Mouse (Mus musculus) fat pad, adult 2 months (tissue): Measurements from ENCODE around the gene Ccdc33.

ENCODE experiments used
- DNase-seq: peaks from one replicate; pipeline ENCODE4 v3.0.0-alpha.2; 2011; ENCODE audit warnings: low read depth, low spot score; ENCODE audit errors: extremely low read depth

Gene Ccdc33

DNA sequence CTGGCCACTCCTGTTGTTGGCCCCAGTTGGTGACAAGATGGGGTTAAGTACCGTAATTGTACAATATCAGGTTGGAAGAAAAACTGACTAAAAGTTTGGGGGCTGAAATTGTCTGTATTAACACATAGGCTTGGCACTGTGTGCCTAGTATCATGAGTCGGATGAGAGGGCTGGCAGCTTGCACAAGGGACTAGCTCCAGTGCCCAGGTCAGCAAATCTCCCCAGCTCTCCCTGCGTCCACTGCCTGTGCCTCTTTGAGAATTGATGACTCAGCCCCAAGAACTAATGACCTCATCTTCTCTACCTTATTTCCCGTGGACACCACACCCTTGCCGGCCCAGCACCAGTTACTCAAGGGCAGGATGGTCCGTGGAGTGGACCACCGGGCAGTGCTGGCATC lies 68.8 kb downstream of the Ccdc33 start:
- DNase-seq = no peak

DNA sequence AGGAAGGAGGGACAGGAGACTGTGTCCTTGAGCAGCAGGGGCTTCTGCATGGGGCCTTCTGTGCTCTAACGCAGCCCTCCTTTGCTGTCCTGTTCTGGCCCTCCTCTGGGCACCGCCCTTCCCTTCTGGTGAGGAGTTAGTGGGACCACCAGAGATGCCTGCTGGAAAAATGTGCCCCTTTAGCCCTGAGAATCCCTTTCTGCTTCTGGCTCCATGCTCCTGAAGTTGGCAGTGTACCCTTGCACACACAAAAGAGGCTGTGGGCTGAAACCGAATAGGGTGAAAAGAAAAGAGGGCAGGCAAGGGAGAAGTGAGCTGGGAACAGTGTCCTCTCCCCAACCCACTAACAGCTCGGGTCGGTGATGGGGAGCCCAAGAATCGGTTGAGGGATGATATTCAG lies 69.4 kb downstream of the Ccdc33 start:
- DNase-seq = no peak

- no peak for DNase-seq
Observed at GRCm38 (mm10) chr9:58048621-58049020, 70.0 kb downstream of the Ccdc33 start.

DNA sequence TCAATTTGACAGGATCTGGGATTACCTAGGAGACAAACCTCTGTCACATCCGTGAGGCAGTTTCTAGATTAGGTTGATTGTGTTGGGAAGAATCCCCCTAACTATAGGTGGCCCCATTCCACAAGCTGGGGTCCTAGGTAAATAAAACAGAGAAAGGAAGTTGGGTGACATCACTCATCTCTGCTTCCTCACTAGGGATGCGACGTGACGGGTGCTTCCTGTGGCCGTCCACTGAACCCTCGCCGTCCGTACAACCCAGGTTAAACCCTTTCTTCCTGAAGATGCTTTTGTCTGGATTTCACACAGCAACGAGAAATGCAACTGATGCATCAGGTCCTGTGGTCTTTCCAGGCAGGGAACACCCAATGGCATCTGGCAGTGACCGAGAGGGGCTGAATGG lies 71.6 kb downstream of the Ccdc33 start:
- no peak for DNase-seq

DNA sequence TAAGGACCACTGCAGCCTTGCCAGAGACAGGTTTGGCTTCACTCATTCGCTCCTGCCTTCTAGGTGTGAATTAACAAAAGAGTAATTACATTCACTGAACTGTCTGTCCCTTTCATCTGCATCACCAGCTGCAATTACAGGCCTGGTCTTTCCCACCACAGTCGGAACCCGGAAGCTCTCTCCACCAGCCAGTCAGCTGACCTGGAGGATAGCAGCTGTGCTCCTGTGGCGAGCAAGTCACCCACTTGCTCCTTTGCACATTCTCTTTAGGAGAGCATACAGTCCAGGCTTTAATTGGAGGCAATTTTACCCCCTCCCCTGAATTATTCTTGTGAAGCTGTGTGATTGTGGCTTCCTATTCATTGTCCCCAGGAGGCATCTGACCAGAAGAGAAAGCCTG lies 73.0 kb downstream of the Ccdc33 start:
- DNase-seq = no peak

DNA sequence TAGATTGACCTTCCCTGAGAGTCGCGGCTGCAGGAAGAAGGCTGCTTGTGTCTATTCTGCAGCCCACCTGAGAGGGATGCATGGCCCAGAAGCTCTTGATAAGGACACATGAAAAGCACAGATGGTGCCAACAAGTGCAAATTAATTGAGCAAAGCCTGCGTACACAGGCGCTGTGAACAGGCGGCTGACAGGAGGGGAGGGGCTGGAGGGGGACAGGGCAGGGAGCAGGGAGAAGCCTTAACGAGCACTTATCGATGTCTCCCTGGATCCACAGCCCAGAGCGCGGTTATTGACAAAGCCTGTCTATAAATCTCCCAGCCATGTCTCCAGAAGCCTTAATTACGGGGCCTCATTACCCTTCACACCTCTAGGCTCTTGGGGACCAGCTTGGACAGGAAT lies 73.8 kb downstream of the Ccdc33 start:
- no peak for DNase-seq

GRCm38 (mm10) chr9:58043496-58044017 lies 75.1 kb downstream of the Ccdc33 start:
- DNase-seq = no peak

DNA sequence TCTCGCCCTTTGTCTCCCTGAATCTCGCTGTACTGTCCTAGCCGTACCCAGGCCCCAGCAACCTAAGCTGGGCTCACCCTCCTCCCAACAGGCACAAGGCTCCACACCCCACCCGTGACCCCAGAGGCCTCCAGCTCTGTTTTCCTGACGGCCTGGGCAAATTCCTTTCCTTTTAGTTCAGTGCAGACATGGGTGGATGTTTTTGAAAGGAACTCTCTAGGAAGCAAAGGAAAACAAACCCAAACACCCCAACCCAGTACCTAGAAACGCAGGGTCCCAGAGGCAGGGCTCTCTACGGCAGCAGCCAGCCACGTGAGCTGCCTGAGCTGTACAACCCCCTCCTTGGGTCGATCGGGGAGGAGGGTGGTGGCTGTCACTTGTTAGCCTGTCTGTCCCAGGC lies 76.2 kb downstream of the Ccdc33 start:
- no peak for DNase-seq

- no peak for DNase-seq
Observed at GRCm38 (mm10) chr9:58040977-58041376, 77.6 kb downstream of the Ccdc33 start.

DNA sequence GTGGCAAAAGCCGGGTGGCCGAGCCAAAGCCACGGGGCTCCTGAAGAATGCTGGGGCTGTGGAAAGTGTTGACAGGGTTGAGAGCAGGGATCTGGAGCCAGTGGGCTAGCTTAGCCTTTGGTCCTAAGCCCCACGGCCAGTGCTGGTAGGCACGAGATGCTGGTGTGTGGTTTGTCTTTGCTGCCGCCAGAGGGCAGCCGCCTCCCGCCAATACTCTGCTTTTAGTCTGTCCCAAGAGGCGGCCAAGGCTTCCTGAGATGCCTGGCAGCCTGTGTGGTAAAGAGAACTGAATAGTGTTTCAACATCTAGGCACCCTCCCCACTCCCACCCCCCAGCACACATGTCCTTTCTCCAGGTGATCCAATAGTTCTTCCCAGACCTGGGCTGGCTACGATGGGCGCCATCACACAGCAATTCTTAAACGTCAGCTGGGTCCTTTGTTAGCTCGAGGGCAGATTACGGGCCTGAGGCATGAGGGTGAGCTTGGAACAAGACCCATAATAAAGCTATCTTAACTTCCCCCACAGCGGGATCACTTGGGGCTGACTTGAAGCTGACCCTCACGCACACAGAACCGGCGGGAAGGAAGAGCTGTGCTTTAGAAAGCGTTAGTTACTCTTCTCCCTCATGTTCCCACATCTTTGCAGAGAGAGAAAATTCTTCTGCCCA lies 80.0 kb downstream of the Ccdc33 start:
- DNase-seq = no peak

- DNase-seq = no peak
Observed at GRCm38 (mm10) chr9:58036961-58037360, 81.7 kb downstream of the Ccdc33 start.

DNA sequence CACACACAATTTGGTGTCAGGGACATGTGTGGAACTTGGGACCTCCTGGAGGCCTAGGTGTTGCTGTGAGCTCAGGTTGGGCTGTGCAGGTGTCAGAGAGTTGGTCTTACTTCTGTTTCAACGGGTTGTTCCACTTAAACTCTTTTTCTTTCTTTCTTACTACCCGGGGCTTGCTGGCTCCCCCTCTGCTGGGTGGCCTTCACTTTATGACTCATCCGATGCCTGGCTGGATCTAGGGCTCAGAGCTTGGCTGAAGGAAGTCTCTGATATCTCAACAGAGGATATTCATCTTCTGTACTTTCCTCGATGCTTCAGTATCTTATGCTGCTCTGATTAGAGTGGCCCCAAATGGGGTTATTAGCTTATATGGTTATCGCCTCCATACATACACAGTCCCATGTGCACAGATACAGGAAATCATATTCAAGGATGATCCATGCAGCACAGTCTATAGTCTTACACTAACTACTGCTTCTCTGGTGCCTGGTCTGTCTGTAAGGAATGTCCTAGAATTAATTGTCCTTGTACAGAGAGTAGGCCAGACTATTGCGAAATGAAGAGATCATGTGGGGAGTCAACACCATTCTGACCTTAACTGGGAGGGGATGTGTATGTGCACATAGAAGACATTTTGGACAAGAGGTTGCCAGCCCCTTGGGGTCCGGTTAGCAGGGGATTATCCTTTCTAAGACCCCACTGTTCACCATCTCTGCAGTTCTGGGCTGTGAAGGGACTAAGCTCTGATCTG lies 82.5 kb downstream of the Ccdc33 start:
- no peak for DNase-seq

GRCm38 (mm10) chr9:58035519-58035918 lies 83.1 kb downstream of the Ccdc33 start:
- no peak for DNase-seq

DNA sequence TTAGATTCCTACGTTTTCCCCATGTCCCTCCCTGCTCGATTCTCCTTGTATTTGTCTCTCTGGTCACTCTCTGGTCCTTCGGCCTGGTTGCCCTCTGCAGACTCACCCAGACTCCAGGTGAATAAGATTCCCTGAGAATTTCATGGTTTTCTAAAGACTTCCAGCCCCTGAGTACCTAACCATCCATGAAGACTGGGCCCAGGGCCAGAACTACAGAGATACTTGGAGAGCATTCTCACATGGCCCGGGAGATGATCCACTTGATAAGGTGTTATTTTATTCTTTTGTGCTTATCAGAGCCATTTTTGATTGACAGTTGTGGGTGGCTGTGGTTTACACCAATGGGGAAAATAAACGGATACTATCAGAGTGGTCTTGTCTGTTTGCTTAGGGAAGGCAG lies 86.7 kb downstream of the Ccdc33 start:
- no peak for DNase-seq

DNA sequence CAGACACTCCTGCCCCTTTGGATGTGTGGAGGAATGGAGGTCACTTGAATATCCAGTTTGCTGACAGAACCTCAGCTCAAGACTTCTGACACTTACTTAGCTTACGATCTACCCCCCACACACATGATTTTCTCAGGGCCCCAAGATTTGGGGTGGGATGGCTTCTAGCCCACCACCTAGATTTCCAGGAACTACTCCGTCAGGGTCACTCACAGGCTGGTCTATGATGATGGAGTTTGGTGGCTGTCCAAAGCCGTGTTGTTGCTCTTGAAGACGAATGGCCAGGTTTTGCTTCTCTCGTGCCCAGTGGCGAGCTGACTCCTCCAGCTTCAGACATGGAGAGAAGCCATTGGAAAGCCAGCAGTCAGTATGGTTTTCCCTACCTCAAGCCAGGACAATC lies 89.0 kb downstream of the Ccdc33 start:
- DNase-seq = no peak

GRCm38 (mm10) chr9:58028841-58029240 lies 89.8 kb downstream of the Ccdc33 start:
- DNase-seq = no peak

- DNase-seq = no peak
Observed at GRCm38 (mm10) chr9:58027426-58028180, 91.0 kb downstream of the Ccdc33 start.

GRCm38 (mm10) chr9:58025995-58026394 lies 92.6 kb downstream of the Ccdc33 start:
- DNase-seq = no peak

DNA sequence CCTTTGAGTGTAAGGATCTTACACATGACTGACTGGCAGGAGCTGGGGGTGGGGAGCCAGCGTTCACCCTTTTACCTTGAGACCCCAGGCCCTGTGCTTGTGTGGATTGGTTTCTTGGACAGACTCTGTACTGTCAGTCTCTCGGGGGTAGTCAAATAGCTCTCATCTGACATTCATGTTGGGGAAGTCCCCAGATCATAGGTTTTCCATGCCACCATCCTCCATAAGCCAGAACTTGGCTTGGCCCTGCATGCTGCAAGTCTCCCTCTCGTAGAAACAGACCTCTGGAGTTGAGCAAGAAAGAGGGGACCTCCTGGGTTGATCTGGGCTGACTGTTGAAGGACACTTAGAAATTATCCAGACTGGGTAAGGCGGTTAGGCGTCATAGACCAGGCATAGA lies 100.2 kb downstream of the Ccdc33 start:
- DNase-seq = no peak

DNA sequence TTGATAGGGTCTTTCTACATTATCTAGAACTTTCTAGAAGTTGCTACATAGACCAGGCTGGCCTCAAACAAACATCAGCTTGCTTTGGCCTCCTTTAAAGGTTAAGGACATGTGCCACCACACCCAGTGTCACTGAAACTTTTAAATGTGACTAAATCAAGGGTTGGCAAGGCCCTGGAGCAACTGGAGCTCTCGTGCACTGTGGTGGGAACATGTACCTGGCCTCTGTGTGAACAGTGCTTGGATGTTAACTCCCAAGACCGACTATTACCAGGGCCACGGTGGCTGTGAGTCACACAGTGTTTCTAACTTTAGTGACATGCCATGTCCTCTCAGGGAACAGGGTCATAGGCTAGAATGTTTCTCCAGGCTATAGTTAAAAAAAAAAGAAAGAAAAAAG lies 101.7 kb downstream of the Ccdc33 start:
- DNase-seq = no peak

DNA sequence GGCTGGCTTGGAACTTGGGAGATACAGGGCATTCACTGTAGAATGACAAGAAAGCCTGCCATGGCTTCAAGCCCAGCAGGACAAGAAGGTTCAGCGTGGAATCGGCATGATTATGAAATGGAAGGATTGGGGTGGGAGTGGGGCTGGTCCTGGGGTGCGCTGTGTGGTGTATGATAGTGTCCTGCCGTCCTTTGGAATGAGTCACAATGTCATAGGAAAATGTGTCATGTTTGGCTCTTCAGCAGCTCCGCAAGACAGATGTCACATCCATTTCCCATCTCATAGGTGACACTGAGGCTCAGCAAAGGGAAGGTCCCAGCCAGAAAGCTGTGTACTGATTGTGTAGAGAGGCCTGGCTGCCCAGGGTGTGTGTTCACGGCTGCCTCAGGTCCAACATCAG lies 102.8 kb downstream of the Ccdc33 start:
- DNase-seq = no peak
